Mouse (Mus musculus) megakaryocyte, embryonic 14.5 days (primary cell): ENCODE measurements around the gene Tppp3.

Experiments
- FLI1 ChIP-seq: IDR thresholded peaks from 2 replicates; pipeline ENCODE4 v1.6.1; 2012; ENCODE audit warnings: low read length, inconsistent platforms, mixed read lengths
- GATA1 ChIP-seq: IDR thresholded peaks from 3 replicates; pipeline ENCODE4 v1.6.1; 2012; ENCODE audit warnings: mixed read lengths, low read length, inconsistent platforms, borderline replicate concordance

- TF ChIP-seq GATA1 (no peak), FLI1 (no peak)
Observed at GRCm38 (mm10) chr8:105483212-105484029, 12.1 kb upstream of the Tppp3 start.
